Mouse (Mus musculus) spleen, adult 2 months (tissue): ENCODE measurements around the gene Ift57.

Experiments used
- CTCF ChIP-seq: fragments of 200-500 bp; IDR thresholded peaks from 2 replicates; pipeline ENCODE4 v1.5.1; 2011; ENCODE audit warnings: mild to moderate bottlenecking, inconsistent platforms; ENCODE audit not compliant: insufficient read depth, insufficient read length, insufficient replicate concordance; ENCODE audit errors: extremely low read depth
- POLR2A ChIP-seq: fragments of 200-500 bp; IDR thresholded peaks from 2 replicates; pipeline ENCODE4 v1.6.1; 2011; ENCODE audit warnings: low read depth, low read length, inconsistent platforms

DNA sequence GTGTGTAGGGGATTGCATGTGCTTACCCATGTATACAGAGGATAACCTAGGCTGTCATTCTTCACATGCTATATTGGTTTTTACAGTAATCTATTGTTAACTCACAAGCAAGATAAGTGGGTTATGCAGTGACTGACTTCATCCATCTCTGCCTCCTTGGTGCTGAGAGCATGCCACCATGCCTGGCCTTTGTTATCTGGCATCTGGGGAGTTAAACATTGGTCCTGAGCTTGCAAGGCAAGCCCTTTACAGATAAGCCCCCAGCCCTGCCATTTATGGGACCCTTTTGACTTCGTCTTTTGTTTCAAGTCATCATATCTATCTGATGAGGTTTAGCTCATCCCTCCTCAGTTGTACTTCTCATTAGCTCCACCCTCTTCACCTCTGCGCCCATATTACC is 25.9 kb downstream of the Ift57 start:
- no peak for TF ChIP-seq CTCF
- no peak for TF ChIP-seq POLR2A
